Mouse (Mus musculus): ENCODE results near the gene Mgat5. TPM values are rescaled to one million over a fixed set of nuclear protein-coding genes. Genes with fewer than 3 reads are reported as not detected.

The Mgat5 gene
- under 0.01 and 0.02 TPM in 2 replicates for polyA plus RNA-seq (2012)

- H3K9me3 ChIP-seq (ENCODE audit: control insufficient read depth, low read length): no peaks in the 10 kb centered on the region
- peaks cover 21% of the 10 kb centered on the region for H3K27me3 ChIP-seq (ENCODE audit: control insufficient read depth)
- H3K4me1 ChIP-seq (ENCODE audit: control insufficient read depth): peaks cover 27% of the 10 kb centered on the region
- no peak for TF ChIP-seq GATA1 (IDR thresholded peaks at IDR 0.05; ENCODE audit: low read length)
- no peak for TF ChIP-seq TAL1 (IDR thresholded peaks at IDR 0.05; ENCODE audit: low read length)
- peak within 1 kb of the TSS; percentile 76 for H3K4me3 ChIP-seq (replicated peaks)
- H3K36me3 ChIP-seq (ENCODE audit: control insufficient read depth): no peaks in the 10 kb centered on the region
Observed at GRCm38 (mm10) chr1:127204817-127205485, at the start of gene Mgat5. Gene Mgat5 (plus strand): TSS chr1:127205015.

- H3K36me3 ChIP-seq (ENCODE audit: control insufficient read depth): no peaks in the 10 kb centered on the region
- no peaks in the 10 kb centered on the region for H3K9me3 ChIP-seq (ENCODE audit: control insufficient read depth, low read length)
- no peaks in the 10 kb centered on the region for H3K27me3 ChIP-seq (ENCODE audit: control insufficient read depth)
- TF ChIP-seq GATA1 (IDR thresholded peaks at IDR 0.05; ENCODE audit: low read length): no peak
- TF ChIP-seq TAL1 (IDR thresholded peaks at IDR 0.05; ENCODE audit: low read length): no peak
- no peaks in the 10 kb centered on the region for H3K4me1 ChIP-seq (ENCODE audit: control insufficient read depth)
- no peak overlapping the region for H3K4me3 ChIP-seq (replicated peaks)
Observed at GRCm38 (mm10) chr1:127160118-127160760, 44.6 kb upstream of the Mgat5 start.

GRCm38 (mm10) chr1:127164589-127165160 lies 40.1 kb upstream of the Mgat5 start:
- no peak overlapping the region for H3K4me3 ChIP-seq (replicated peaks)
- H3K9me3 ChIP-seq (ENCODE audit: control insufficient read depth, low read length): no peaks in the 10 kb centered on the region
- no peaks in the 10 kb centered on the region for H3K36me3 ChIP-seq (ENCODE audit: control insufficient read depth)
- H3K4me1 ChIP-seq (ENCODE audit: control insufficient read depth): no peaks in the 10 kb centered on the region
- TF ChIP-seq GATA1 (IDR thresholded peaks at IDR 0.05; ENCODE audit: low read length) (no peak), TAL1 (IDR thresholded peaks at IDR 0.05; ENCODE audit: low read length) (no peak)
- H3K27me3 ChIP-seq (ENCODE audit: control insufficient read depth): no peaks in the 10 kb centered on the region

DNA sequence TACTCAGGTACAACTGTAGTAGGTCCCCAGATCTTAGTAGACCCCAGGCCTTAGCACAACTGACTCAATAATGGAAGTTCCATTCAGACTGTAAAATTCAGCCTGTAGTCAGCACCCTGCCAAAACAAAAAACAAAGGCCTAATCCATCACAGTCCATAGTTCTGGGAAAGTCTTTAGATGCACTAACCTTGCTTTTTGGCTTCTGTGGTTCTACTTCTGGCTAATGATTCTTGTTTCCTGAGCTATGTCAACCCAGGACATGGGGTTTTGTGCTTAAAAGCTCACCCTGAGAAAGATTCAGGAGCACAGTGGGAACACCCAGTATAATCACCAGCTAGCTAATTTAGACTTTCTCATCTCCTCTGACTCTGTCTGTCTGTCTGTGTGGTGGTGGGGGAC lies 38.3 kb upstream of the Mgat5 start:
- Histone ChIP-seq H3K4me3 (replicated peaks) (no peak overlapping the region), H3K9me3 (ENCODE audit: control insufficient read depth, low read length) (no peaks in the 10 kb centered on the region), H3K36me3 (ENCODE audit: control insufficient read depth) (no peaks in the 10 kb centered on the region), H3K27me3 (ENCODE audit: control insufficient read depth) (no peaks in the 10 kb centered on the region), H3K4me1 (ENCODE audit: control insufficient read depth) (no peaks in the 10 kb centered on the region)
- no peak for TF ChIP-seq TAL1 (IDR thresholded peaks at IDR 0.05; ENCODE audit: low read length)
- TF ChIP-seq GATA1 (IDR thresholded peaks at IDR 0.05; ENCODE audit: low read length): no peak

GRCm38 (mm10) chr1:127167586-127167985 lies 37.2 kb upstream of the Mgat5 start:
- Histone ChIP-seq H3K36me3 (ENCODE audit: control insufficient read depth) (no peaks in the 10 kb centered on the region), H3K4me3 (replicated peaks) (no peak overlapping the region), H3K4me1 (ENCODE audit: control insufficient read depth) (no peaks in the 10 kb centered on the region), H3K9me3 (ENCODE audit: control insufficient read depth, low read length) (no peaks in the 10 kb centered on the region), H3K27me3 (ENCODE audit: control insufficient read depth) (no peaks in the 10 kb centered on the region)
- TF ChIP-seq TAL1 (IDR thresholded peaks at IDR 0.05; ENCODE audit: low read length): no peak
- TF ChIP-seq GATA1 (IDR thresholded peaks at IDR 0.05; ENCODE audit: low read length): no peak

GRCm38 (mm10) chr1:127168205-127168604 lies 36.6 kb upstream of the Mgat5 start:
- Histone ChIP-seq H3K4me1 (ENCODE audit: control insufficient read depth) (no peaks in the 10 kb centered on the region), H3K36me3 (ENCODE audit: control insufficient read depth) (no peaks in the 10 kb centered on the region), H3K27me3 (ENCODE audit: control insufficient read depth) (no peaks in the 10 kb centered on the region), H3K9me3 (ENCODE audit: control insufficient read depth, low read length) (no peaks in the 10 kb centered on the region), H3K4me3 (replicated peaks) (no peak overlapping the region)
- TF ChIP-seq GATA1 (IDR thresholded peaks at IDR 0.05; ENCODE audit: low read length) (no peak), TAL1 (IDR thresholded peaks at IDR 0.05; ENCODE audit: low read length) (no peak)

GRCm38 (mm10) chr1:127169516-127169915 lies 35.3 kb upstream of the Mgat5 start:
- H3K27me3 ChIP-seq (ENCODE audit: control insufficient read depth): no peaks in the 10 kb centered on the region
- no peaks in the 10 kb centered on the region for H3K4me1 ChIP-seq (ENCODE audit: control insufficient read depth)
- no peaks in the 10 kb centered on the region for H3K9me3 ChIP-seq (ENCODE audit: control insufficient read depth, low read length)
- H3K4me3 ChIP-seq (replicated peaks): no peak overlapping the region
- TF ChIP-seq TAL1 (IDR thresholded peaks at IDR 0.05; ENCODE audit: low read length): no peak
- no peak for TF ChIP-seq GATA1 (IDR thresholded peaks at IDR 0.05; ENCODE audit: low read length)
- H3K36me3 ChIP-seq (ENCODE audit: control insufficient read depth): no peaks in the 10 kb centered on the region

- Histone ChIP-seq H3K4me3 (replicated peaks) (no peak overlapping the region), H3K9me3 (ENCODE audit: control insufficient read depth, low read length) (no peaks in the 10 kb centered on the region)
- TF ChIP-seq GATA1 (IDR thresholded peaks at IDR 0.05; ENCODE audit: low read length) (no peak), TAL1 (IDR thresholded peaks at IDR 0.05; ENCODE audit: low read length) (no peak)
Observed at GRCm38 (mm10) chr1:127171361-127171760, 33.5 kb upstream of the Mgat5 start.

DNA sequence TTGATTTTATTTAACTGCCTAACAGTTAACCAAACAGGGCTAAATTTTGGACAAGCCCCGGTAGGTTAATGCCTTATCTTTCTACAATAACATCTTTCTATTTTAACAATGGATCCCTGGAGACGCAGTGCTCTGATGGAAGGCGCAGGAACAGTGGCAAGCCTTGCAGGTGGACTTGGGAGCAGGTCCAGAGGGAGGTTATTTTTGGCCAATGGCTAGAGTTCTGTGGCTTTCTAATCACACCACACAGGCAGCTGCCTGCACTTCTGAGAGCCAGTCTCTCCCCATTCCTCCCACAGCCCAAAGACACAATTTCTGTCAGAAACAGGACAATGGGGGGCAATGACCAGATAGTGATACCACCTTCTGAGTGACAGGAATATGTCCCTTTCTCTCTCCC lies 31.4 kb upstream of the Mgat5 start:
- no peaks in the 10 kb centered on the region for H3K9me3 ChIP-seq (ENCODE audit: control insufficient read depth, low read length)
- TF ChIP-seq TAL1 (IDR thresholded peaks at IDR 0.05; ENCODE audit: low read length): no peak
- TF ChIP-seq GATA1 (IDR thresholded peaks at IDR 0.05; ENCODE audit: low read length): no peak
- H3K27me3 ChIP-seq (ENCODE audit: control insufficient read depth): no peaks in the 10 kb centered on the region
- no peaks in the 10 kb centered on the region for H3K4me1 ChIP-seq (ENCODE audit: control insufficient read depth)
- no peaks in the 10 kb centered on the region for H3K36me3 ChIP-seq (ENCODE audit: control insufficient read depth)
- no peak overlapping the region for H3K4me3 ChIP-seq (replicated peaks)

More at GRCm38 (mm10) chr1:127171361-127171760, 33.5 kb upstream of the Mgat5 start:
- Histone ChIP-seq H3K27me3 (ENCODE audit: control insufficient read depth) (no peaks in the 10 kb centered on the region), H3K4me1 (ENCODE audit: control insufficient read depth) (no peaks in the 10 kb centered on the region), H3K36me3 (ENCODE audit: control insufficient read depth) (no peaks in the 10 kb centered on the region)

Measured in erythroblast, embryonic 14.5 days (primary cell).